Mouse (Mus musculus): ENCODE results near the gene Arfgef2. TPM values are rescaled to one million over a fixed set of nuclear protein-coding genes. Genes with fewer than 3 reads are reported as not detected.

Arfgef2 gene
- total RNA-seq, 2 experiments from 2014 or later, result 45.2 to 46.4 TPM

- no peak for DNase-seq (ENCODE audit: low spot score in 2 of 2)
Observed at GRCm38 (mm10) chr2:166806173-166806705, 851 bp downstream of the Arfgef2 start.

GRCm38 (mm10) chr2:166806813-166807212, 1.4 kb downstream of the Arfgef2 start:
- no peak for DNase-seq (ENCODE audit: low spot score in 2 of 2)

- no peak for DNase-seq (ENCODE audit: low spot score in 2 of 2)
Observed at GRCm38 (mm10) chr2:166809499-166809898, 4.1 kb downstream of the Arfgef2 start.

GRCm38 (mm10) chr2:166810821-166811220, 5.4 kb downstream of the Arfgef2 start:
- no peak for DNase-seq (ENCODE audit: low spot score in 2 of 2)

- DNase-seq (ENCODE audit: low spot score in 2 of 2), result no peak
Observed at GRCm38 (mm10) chr2:166818463-166819143, 13.2 kb downstream of the Arfgef2 start.

GRCm38 (mm10) chr2:166819849-166820248, 14.5 kb downstream of the Arfgef2 start:
- DNase-seq (ENCODE audit: low spot score in 2 of 2), result no peak

GRCm38 (mm10) chr2:166820844-166821243, 15.5 kb downstream of the Arfgef2 start:
- DNase-seq (ENCODE audit: low spot score in 2 of 2), result no peak

- no peak for DNase-seq (ENCODE audit: low spot score in 2 of 2)
Observed at GRCm38 (mm10) chr2:166821406-166821805, 16.0 kb downstream of the Arfgef2 start.

- DNase-seq (ENCODE audit: low spot score in 2 of 2), result no peak
Observed at GRCm38 (mm10) chr2:166822119-166822826, 16.9 kb downstream of the Arfgef2 start.

GRCm38 (mm10) chr2:166822901-166823300, 17.5 kb downstream of the Arfgef2 start:
- DNase-seq (ENCODE audit: low spot score in 2 of 2), result no peak

- no peak for DNase-seq (ENCODE audit: low spot score in 2 of 2)
Observed at GRCm38 (mm10) chr2:166824386-166824785, 19.0 kb downstream of the Arfgef2 start.

- no peak for DNase-seq (ENCODE audit: low spot score in 2 of 2)
Observed at GRCm38 (mm10) chr2:166824998-166825397, 19.6 kb downstream of the Arfgef2 start.

- no peak for DNase-seq (ENCODE audit: low spot score in 2 of 2)
Observed at GRCm38 (mm10) chr2:166826491-166827224, 21.3 kb downstream of the Arfgef2 start.

GRCm38 (mm10) chr2:166828306-166828705, 22.9 kb downstream of the Arfgef2 start:
- DNase-seq (ENCODE audit: low spot score in 2 of 2), result no peak

GRCm38 (mm10) chr2:166830350-166830749, 25.0 kb downstream of the Arfgef2 start:
- DNase-seq (ENCODE audit: low spot score in 2 of 2), result no peak

GRCm38 (mm10) chr2:166834091-166834490, 28.7 kb downstream of the Arfgef2 start:
- DNase-seq (ENCODE audit: low spot score in 2 of 2), result no peak

- no peak for DNase-seq (ENCODE audit: low spot score in 2 of 2)
Observed at GRCm38 (mm10) chr2:166834796-166835195, 29.4 kb downstream of the Arfgef2 start.

GRCm38 (mm10) chr2:166835581-166835980, 30.2 kb downstream of the Arfgef2 start:
- no peak for DNase-seq (ENCODE audit: low spot score in 2 of 2)

GRCm38 (mm10) chr2:166841813-166842212, 36.4 kb downstream of the Arfgef2 start:
- DNase-seq (ENCODE audit: low spot score in 2 of 2), result no peak

GRCm38 (mm10) chr2:166850691-166851090, 45.3 kb downstream of the Arfgef2 start:
- DNase-seq (ENCODE audit: low spot score in 2 of 2), result no peak

GRCm38 (mm10) chr2:166852270-166852669, 46.9 kb downstream of the Arfgef2 start:
- DNase-seq (ENCODE audit: low spot score in 2 of 2), result no peak

- DNase-seq (ENCODE audit: low spot score in 2 of 2), result no peak
Observed at GRCm38 (mm10) chr2:166855771-166856170, 50.4 kb downstream of the Arfgef2 start.
